Mouse (Mus musculus): ENCODE results near the gene Calcoco2.
A peak's percentile ranks its signal among the peaks of the same experiment; 100 is the strongest.
"Not testable (repeated sequence)": the region's sequence is repeated elsewhere in the genome, so short reads cannot be mapped to it uniquely, and the experiment has no call there.

Gene Calcoco2

DNA sequence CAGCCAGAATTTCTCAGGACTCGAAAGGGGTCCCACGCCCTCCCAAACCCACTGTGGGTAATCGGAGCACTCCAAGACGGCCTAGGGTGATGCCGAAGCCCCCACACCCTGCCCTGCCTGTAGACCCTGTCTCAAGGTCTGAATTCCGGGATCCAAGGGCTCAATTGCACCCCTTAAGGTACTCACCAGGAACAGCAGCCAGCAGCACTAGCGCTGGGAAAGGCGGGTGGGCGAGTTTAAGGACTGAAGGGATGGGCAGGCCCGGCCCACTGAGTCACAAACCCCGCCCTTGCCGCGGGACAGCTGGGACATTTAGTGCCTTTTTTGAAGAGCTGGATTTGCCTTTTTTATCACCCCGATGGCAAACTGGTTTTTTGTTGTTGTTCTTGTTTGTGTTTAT is at the start of gene Calcoco2:
Gene Calcoco2 (minus strand): TSS at position 214 of the 400 bp plus-strand sequence.
- DNase-seq (ENCODE audit: low spot score) = no peak

DNA sequence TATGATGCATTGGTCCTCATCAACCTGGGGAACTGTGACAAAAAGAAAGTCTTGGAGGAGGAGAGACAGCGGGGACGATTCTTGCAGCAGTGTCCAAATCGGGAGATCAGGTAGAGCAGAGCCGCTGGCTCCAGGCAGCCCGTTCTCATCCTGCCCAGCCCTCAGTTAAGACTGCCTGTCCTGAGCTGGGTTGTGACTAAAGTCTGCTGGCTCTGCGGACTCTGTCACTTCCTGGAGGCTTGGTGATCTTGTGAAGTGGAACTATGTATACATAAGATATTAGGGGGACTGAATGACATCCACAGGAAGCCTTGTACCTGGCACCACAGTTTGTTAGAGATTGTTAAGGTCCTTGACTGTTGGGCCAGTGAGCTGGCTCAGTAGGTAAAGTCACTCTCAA is 35.7 kb upstream of the Calcoco2 start:
- DNase-seq (ENCODE audit: low spot score) = no peak

DNA sequence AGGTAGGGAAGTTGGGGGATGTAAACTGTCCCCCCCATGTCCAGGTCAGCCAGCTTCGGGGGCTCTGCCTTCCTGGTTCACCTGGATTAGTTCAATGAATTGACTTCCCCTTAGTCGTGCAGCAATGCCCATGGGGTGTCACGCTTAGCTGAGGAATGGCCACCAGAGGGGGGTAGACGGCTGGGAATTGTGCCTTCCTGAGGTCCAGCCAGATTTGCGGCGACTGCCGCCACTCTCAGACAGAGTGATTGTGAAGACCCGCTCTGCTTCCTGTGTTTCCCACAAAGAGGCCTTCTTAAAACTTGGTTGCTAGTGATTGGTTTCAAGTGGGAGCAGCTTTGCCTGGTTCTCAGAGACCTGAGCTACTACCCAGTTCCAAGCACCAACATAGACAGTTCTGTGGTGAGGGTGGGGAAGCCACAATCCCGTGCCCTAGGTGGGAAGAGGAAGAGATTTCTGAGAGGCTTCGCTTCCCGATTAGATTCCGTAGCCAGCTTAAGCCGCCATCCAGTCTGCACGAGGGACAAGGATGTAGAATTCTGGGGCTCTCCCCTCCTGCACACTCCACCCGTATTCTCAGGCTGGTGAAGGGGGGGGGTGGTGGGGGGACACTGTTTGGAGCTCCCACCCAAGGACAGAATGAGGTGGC is 34.0 kb upstream of the Calcoco2 start:
- peak; percentile 83 for DNase-seq (ENCODE audit: low spot score)

DNA sequence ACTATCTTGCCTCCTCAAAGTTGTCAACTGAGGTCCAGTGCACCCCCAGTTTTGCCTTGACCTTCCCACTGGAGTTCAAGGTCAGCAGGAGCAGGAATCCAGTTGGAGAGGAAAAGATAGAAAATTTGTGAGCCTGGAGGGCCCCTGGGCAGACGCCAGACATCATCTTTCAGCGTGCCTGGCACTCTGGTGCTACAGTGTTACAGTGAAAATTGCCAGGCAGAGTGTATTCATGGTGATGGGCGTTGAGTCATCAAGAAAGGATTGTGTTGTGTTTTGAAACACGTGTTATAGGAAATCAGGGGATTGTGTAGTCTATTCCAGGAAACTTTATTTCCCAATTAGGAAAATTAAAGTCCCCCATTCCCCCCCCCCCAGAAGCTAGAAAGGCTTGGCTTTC is 32.0 kb upstream of the Calcoco2 start:
- DNase-seq (ENCODE audit: low spot score) = no peak

DNA sequence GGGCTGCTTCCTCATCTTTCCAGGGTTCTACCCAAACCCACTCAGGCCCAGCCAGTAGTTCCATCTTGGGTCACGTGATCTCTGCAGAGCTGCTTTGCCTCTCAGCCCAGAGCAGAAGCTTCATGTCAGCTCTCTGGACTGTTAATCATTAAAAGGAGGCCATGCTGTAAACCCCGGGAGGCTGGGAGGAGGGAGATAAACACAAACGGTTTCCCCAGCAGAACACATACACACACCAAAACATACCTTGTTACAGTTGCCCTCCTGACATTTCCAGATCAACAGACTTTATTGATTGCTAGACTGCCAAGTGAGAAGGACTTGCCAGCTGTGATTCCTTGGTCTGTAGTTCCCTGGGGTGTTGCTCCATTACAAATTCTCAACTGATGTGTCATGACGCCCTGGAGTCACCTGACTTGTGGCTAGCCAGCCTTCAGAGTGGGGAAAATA is 29.0 kb upstream of the Calcoco2 start:
- DNase-seq (ENCODE audit: low spot score) = peak; percentile 19

DNA sequence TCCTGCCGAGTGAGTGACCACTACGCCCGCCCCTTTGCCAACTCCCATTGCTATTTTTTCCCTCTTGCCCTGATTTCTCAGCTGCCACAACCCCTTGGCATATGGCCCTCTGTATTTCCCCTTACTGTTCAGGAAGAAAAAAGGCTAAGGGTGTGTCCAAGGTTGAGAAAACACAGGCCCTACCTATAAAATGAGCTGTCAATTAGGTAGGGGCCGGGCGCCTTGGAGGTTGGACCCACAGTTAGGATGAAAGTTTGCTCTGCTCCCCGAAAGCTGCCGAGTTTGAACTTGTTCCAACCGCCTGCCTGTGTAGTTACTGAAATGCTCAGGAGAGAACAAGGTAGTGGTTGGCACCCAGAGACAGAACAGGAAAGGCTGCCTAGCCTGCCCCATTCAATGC is 24.1 kb upstream of the Calcoco2 start:
- peak; percentile 23 for DNase-seq (ENCODE audit: low spot score)

DNA sequence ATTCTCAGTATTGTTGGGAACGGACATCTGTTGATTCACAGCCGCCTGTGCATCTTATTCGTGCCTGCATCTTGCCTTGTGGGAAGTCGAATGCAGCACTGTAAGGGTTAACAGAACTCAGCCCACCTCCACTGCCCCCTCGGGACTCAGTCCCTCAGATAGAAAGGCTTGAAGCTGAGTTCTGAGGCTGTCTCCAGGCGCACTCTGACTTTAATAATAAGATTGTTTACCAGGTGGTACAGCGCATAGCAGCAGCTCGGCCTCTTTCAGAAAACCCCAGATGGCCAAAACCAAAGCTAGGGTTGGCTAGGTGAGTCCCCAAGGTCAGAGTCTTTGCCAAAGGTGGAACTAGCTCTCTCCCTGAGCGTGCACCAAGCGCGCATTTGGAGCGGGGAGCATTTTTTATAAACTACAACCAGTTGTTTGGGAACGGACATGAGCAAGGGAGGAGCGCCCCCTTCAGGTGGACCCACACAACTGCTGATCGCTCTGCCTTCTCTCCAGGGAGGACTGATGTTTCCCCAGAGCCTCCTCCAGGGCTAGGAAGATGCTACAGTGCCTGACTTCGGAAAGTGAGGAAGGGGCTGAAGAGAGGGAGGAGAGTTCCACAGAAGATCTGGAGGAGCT is 21.6 kb upstream of the Calcoco2 start, which contains the start of gene Ttll6:
Gene Ttll6 (plus strand): TSS at position 548 of the 627 bp plus-strand sequence.
- DNase-seq (ENCODE audit: low spot score) = peak; percentile 69

DNA sequence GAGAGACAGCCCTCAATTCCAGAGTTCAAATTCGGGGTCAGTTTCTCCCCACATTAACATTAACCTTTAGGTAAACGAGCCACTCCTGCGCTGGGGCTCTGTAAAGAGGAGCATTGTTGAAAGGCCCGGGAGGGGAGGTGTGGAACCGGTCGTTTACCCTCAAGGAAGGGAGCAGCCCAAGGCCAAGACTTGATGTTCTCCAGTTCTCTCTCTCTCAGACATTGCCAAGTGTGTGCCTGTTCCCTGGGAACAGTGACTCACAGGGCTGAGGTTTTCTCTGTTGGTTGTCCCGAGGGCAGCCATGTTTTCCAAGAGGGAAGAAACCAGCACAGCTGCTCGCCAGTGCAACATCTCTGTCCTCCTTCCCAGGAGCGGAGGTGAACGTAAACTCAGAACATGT is 18.8 kb upstream of the Calcoco2 start:
- no peak for DNase-seq (ENCODE audit: low spot score)

DNA sequence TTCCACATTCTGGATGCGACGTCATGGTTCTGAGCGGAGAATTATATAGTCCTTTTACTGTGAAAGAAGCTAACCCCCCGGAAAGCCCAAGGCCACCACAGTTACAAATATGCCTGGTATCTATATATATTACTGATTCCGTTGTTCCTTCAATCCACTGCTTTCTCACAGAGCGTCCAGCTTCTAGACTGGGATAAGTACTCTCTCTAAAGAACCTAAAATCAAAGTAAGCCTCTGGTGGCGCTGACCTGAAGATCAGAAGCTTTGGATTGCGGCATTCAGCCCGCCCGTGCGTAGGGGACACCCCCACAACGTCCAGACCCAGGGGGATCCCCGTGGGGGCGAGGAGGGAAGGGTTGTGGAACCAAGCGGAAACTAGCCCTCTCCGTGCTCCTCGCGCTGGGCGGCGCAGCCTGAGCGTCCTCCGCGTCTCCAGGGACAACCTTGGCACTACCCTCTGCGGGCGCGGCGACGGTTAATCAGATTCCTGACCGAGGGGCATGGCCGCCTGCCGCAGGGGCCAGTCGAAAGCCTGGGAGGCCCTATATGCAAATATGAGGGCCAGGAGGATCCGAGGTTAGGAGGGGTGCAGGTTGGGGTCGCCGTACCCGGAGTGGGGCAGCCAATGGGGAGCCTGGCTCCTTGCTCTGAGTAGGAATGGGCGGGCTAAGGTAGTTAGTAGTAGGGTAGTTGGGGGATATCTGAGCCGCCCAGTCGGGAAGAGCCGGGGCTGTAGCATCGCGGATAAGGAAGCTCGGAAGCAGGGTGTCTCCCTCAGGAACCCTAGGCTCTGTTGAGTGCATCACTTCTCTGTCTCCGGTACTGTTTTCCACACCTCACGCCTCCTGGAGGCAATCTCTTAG is 12.5 kb upstream of the Calcoco2 start:
- peak; percentile 20 for DNase-seq (ENCODE audit: low spot score)

DNA sequence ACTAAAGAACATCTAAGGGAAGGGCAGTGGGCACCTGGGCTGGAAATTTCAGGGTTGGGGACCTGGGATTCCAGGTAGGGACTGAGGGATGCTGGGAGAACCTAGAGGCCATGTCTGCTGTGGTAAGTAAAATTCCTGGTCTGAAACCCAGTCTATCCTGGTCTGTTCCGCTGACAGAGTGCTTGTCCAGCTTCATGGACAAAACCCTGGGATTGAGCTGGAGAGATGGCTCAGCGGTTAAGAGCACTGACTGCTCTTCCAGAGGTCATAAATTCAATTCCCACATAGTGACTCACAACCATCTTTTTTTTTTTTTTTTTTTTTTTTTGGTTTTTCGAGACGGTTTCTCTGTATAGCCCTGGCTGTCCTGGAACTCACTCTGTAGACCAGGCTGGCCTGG is 11.0 kb upstream of the Calcoco2 start:
- not testable (repeated sequence) for DNase-seq (ENCODE audit: low spot score)

DNA sequence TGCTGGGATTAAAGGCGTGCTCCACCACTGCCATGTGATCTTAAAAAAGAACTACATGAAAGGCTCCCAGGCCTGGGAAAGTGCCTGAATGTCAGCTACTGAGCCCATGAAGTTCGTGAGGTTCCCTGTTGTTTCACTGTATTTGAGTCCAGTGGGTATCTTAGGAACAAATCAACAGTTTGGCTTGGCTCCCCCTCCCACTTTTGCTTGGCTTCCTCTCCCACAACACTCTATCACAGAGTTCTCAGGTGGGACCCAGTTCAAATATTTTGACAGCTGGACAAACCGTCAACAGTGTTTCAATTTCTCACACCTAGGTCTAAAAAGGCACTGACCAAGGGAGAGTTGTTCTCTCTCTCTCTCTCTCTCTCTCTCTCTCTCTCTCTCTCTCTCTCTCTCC is 7.6 kb upstream of the Calcoco2 start:
- DNase-seq (ENCODE audit: low spot score) = no peak

DNA sequence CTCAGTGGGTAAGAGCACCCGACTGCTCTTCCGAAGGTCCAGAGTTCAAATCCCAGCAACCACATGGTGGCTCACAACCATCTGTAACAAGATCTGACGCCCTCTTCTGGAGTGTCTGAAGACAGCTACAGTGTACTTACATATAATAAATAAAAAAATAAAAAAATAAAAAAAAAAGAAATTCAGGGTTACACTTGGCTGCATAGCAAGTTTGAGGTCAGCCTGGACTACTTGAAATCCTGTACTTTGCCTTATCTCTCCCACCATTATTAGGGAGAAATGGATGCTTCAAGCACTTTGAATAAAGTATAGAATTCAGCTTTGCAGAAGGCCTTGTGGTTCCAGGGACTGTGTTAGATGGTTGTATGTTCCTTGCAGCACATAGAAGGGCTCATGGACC is 5.2 kb upstream of the Calcoco2 start:
- DNase-seq (ENCODE audit: low spot score) = not testable (repeated sequence)

DNA sequence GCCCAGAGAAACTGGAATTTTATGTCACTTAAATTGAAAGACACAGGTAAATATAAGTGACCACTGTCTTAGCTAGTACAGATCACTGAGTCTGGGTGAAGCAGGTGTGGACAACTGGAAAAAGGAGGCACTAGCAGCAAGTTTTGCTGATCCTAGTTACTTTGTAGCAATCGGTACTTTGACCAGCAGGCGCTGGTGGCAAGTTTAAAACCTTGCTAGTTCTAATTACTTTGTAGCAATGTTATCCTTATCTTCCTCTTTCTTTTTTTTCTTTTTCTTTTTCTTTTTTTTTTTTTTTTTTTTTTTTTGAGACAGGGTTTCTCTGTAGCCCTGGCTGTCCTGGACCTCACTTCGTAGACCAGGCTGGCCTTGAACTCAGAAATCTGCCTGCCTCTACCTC is 4.4 kb upstream of the Calcoco2 start:
- DNase-seq (ENCODE audit: low spot score) = no peak

DNA sequence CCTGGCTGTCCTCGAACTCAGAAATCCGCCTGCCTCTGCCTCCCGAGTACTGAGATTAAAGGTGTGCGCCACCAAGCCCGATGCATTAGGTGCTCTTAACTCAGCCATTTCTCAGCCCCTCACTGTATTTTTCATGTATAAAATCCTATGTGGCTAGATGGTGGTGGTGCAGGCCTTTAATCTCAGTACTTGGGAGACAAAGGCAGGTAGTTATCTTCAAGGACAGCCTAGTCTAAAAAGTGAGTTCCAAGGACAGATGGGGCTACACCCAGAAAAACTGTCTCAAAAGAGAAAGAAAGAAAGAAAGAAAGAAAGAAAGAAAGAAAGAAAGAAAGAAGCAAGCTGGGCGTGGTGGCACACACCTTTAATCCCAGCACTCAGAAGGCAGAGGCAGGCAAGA is 3.7 kb upstream of the Calcoco2 start:
- no peak for DNase-seq (ENCODE audit: low spot score)

DNA sequence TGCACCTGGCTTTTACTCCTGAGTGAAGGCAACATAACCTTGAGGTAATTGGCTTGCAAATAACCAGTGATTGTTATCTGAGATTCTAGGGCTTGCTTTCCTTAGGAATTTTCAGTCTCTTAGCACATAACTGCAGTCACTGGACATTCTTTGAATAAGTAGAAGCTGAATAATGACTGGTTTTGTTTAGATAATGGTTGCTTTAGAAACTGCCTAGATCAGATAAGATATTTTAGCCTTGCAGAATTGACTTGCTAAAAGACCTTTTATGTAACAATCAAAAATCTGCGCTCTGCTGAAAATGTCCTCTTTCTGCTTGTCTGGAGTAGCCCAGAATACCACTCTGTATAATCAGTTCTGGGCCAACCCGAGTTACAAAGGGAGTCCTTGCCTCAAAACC is 2.3 kb upstream of the Calcoco2 start:
- DNase-seq (ENCODE audit: low spot score) = no peak

DNA sequence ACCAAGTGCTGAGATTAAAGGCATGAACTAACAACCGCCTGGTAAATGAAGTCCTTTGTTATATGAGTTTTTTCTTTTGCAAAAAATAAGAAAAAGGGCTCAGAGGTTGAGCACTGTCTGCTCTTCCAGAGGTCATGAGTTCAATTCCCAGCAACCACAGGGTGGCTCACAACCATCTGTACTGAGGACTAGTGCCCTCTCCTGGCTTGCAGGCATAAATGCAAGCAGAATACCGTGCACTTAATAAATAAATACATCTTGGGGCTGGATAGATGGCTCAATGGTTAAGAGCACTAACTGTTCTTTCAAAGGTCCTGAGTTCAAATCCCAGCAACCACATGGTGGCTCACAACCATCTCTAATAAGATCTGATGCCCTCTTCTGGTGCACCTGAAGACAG is 814 bp downstream of the Calcoco2 start:
- DNase-seq (ENCODE audit: low spot score) = not testable (repeated sequence)

DNA sequence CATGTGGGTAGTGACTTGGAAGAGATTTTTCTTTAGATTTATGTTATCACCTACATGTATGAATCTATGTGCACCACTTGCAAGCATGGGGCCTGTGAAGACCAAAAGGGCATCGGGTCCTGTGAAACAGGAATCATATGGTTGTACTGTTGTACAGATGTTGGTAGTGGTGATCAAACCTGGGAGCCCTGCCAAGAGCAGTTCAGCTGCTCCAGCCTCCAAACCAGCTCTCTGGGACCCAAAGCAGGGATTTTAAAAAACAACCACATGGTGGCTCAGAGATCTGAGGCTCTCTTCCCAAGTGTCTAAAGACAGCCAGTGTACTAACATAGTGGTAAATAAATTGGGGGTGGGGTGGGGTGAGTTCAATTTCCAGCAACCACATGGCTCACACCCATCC is 3.4 kb downstream of the Calcoco2 start:
- no peak for DNase-seq (ENCODE audit: low spot score)

DNA sequence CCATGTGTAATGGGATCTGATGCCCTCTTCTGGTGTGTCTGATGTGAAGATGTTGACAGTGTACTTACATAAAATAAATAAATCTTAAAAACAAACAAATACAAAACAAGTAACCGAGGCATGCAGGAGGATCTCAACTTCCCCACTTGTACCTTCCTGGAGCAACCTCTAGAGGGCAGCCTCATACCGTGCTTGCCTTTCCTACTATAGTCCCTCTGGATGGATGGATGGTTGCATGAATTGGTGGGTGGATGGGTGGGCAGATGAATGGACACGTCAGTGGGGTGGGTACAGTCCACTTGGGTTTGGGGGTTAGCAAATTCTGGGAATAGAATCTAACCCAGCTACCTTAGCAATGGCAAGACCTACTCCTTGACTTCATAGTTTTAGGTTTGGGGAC is 18.4 kb downstream of the Calcoco2 start:
- DNase-seq (ENCODE audit: low spot score) = peak; percentile 61

DNA sequence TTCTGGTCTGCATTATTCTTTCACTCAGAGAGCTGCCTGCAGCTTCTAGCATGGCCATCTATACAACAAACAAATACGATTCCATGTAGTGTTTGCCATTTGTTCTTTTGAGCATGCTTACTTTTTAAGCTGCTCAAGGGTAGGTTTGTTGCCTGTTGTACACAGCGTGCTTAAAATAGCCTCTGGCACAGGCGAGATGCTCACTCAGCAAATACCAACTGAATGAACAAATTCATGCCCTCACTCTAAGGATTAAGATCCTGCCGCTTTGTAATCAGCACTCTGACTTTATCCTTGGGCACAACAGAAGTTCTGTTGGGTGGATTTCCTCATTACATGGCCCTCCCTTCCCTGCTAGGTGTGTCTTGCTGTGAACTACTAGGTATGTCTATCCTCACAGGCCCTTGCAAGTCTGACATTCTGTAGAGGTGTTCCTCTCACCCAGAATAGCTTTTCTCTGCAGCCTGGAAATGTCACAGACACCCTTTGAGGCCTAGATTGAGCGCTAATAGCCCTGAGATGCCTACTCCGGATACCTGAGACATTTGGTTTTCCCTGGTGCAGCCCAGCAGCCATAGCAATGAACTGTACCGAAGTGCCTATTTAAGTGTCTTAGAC is 19.0 kb downstream of the Calcoco2 start:
- DNase-seq (ENCODE audit: low spot score) = no peak

DNA sequence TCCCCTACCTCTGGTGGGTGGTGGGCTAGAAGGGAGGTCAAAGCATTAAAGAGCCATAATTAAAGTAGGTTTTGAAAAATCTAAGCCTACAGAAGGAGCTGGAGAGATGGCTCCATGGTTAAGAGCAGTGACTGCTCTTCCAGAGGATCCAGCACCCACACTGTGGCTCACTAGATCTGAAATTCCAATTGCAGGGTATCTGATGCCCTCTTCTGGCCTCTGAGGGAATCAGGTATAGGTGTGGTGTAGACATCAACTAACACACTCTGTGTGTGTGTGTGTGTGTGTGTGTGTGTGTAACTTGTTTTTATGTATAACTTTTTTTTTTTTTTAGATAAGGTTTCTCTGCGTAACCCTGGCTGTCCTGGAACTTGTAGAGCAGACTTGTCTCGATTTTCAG is 20.7 kb downstream of the Calcoco2 start:
- peak; percentile 26 for DNase-seq (ENCODE audit: low spot score)

DNA sequence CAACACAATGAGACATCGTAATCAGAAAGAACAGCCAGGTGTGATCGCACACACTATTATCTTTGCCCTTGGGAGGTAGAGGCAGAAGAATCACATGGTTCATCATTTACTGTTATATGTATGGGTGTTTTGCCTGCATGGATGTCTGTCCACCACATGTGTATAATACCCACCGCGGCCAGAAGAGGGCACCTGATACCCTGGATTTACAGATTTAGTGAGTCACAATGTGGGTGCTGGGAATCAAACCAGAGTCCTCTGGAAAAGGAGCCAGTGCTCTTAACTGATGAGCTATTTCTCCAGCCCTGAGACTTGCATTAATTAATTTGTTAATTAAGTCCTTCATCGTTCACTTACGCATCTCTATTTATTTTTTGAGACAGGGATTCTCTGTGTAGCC is 23.8 kb downstream of the Calcoco2 start:
- DNase-seq (ENCODE audit: low spot score) = no peak

DNA sequence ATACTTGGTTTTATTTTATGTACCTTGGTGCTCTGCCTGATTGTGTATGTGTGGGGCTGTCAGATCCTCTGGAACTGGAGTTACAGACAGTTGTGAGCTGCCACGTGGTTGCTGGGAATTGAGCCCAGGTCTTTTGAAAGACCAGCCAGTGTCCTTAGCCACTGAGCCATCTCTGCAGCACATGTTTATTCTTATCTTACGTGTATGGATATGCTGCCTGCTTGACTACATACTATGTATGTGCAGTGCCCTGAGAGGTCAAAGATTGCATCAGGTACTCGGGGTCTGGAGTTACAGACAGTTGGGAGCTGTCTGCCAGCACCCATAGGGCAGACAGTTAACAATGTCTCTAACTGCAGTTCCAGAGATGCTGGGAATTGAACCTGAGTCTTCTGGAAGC is 29.1 kb downstream of the Calcoco2 start:
- DNase-seq (ENCODE audit: low spot score) = no peak

DNA sequence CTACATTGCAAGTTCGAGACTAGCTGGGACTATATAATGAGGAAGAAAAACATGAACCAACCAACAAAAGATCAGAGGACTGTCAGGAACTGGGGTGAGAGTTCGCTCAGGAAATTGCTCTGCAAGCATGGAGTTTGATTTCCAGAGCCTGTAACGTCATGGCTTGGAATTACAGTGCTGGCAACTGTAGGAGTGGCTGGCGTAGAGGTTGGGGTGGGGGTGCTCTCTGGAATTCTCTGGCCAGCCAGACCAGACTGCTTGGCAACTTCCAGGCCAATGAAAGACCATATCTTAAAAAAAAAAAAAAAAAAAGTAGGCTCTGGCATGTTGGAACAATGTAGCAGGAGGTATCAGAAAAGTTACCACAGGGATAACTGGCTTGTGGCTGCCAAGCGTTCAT is 31.0 kb downstream of the Calcoco2 start:
- DNase-seq (ENCODE audit: low spot score) = no peak

Data from urinary bladder, postnatal 14 days (tissue).